Mouse (Mus musculus) cortical plate, adult 2 months (tissue): ENCODE measurements at regions not wholly inside any gene's neighbourhood (a gene's known extent, or its start where the extent isn't known, plus 50 kb on each side); places are given as distances from the start of the nearest gene placed in this dataset.
"Not testable (repeated sequence)": the region's sequence is repeated elsewhere in the genome, so short reads cannot be mapped to it uniquely, and the experiment has no call there.

Source experiments
- CTCF ChIP-seq: fragments of 200-500 bp; IDR thresholded peaks from 2 replicates; pipeline ENCODE4 v1.5.1; 2011; ENCODE audit warnings: mild to moderate bottlenecking, control low read depth, low read length; ENCODE audit not compliant: insufficient read depth; ENCODE audit errors: extremely low read depth
- POLR2A ChIP-seq: fragments of 200-500 bp; IDR thresholded peaks from 2 replicates; pipeline ENCODE4 v1.6.1; 2011; ENCODE audit warnings: mild to moderate bottlenecking, low read length, control low read depth; ENCODE audit not compliant: insufficient read depth; ENCODE audit errors: extremely low read depth

- TF ChIP-seq POLR2A, CTCF: not testable (repeated sequence)
Observed at GRCm38 (mm10) chr5:118492522-118492921, 68.0 kb upstream of the Med13l start.
